Mouse (Mus musculus): ENCODE results near the gene Grxcr1. TPM values are rescaled to one million over a fixed set of nuclear protein-coding genes. Genes with fewer than 3 reads are reported as not detected.

The Grxcr1 gene
- not detected for total RNA-seq (2021)
- not detected in 2 replicates for polyA plus RNA-seq (2012; rRNA removed)
- long read RNA-seq = 0 reads

GRCm38 (mm10) chr5:68031744-68032143 lies at the start of gene Grxcr1:
Grxcr1 (plus strand) TSS chr5:68031835.
- no peak for DNase-seq

GRCm38 (mm10) chr5:67981946-67982526 lies 49.6 kb upstream of the Grxcr1 start:
- DNase-seq = no peak

- no peak for DNase-seq
Observed at GRCm38 (mm10) chr5:67990426-67990825, 41.2 kb upstream of the Grxcr1 start.

GRCm38 (mm10) chr5:68002611-68003010 lies 29.0 kb upstream of the Grxcr1 start:
- DNase-seq = no peak

GRCm38 (mm10) chr5:68003904-68004303 lies 27.7 kb upstream of the Grxcr1 start:
- DNase-seq = no peak

- DNase-seq = no peak
Observed at GRCm38 (mm10) chr5:68004419-68004818, 27.2 kb upstream of the Grxcr1 start.

- DNase-seq = no peak
Observed at GRCm38 (mm10) chr5:68007074-68007473, 24.6 kb upstream of the Grxcr1 start.

GRCm38 (mm10) chr5:68011569-68011968 lies 20.1 kb upstream of the Grxcr1 start:
- DNase-seq = peak; percentile 1

GRCm38 (mm10) chr5:68012618-68013017 lies 19.0 kb upstream of the Grxcr1 start:
- DNase-seq = peak; percentile 79

- DNase-seq = no peak
Observed at GRCm38 (mm10) chr5:68020870-68021269, 10.8 kb upstream of the Grxcr1 start.

GRCm38 (mm10) chr5:68026658-68027422 lies 4.8 kb upstream of the Grxcr1 start:
- DNase-seq = no peak

GRCm38 (mm10) chr5:68027474-68027873 lies 4.2 kb upstream of the Grxcr1 start:
- no peak for DNase-seq

GRCm38 (mm10) chr5:68033345-68033744 lies 1.7 kb downstream of the Grxcr1 start:
- no peak for DNase-seq

GRCm38 (mm10) chr5:68039077-68039476 lies 7.4 kb downstream of the Grxcr1 start:
- DNase-seq = no peak

- no peak for DNase-seq
Observed at GRCm38 (mm10) chr5:68043339-68043738, 11.7 kb downstream of the Grxcr1 start.

- peak; percentile 3 for DNase-seq
Observed at GRCm38 (mm10) chr5:68048783-68049182, 17.1 kb downstream of the Grxcr1 start.

GRCm38 (mm10) chr5:68049536-68049935 lies 17.9 kb downstream of the Grxcr1 start:
- no peak for DNase-seq

- no peak for DNase-seq
Observed at GRCm38 (mm10) chr5:68051101-68051500, 19.5 kb downstream of the Grxcr1 start.

GRCm38 (mm10) chr5:68057574-68057973 lies 25.9 kb downstream of the Grxcr1 start:
- no peak for DNase-seq

GRCm38 (mm10) chr5:68068694-68069093 lies 37.1 kb downstream of the Grxcr1 start:
- no peak for DNase-seq

- no peak for DNase-seq
Observed at GRCm38 (mm10) chr5:68070308-68070707, 38.7 kb downstream of the Grxcr1 start.

- no peak for DNase-seq
Observed at GRCm38 (mm10) chr5:68071857-68072256, 40.2 kb downstream of the Grxcr1 start.

GRCm38 (mm10) chr5:68086535-68087098 lies 55.0 kb downstream of the Grxcr1 start:
- DNase-seq = no peak
